Mouse (Mus musculus) ovary, adult 10 weeks (tissue): ENCODE data around the gene Il4ra. TPM values are rescaled to one million over a fixed set of nuclear protein-coding genes. Genes with fewer than 3 reads are reported as not detected.

Experiments used
- polyA plus RNA-seq: library from polyadenylated mRNA; stranded (reverse); fragments of 350-450 nt; fragmentation: Illumina TruSeq; extraction: RNeasy Lipid Tissue Mini Kit (QIAGEN cat#74804); gene quantifications from one replicate; pipeline ENCODE4 v1.2.3, GENCODE M21; 2014

Gene Il4ra
- polyA plus RNA-seq = 4.9 TPM

DNA sequence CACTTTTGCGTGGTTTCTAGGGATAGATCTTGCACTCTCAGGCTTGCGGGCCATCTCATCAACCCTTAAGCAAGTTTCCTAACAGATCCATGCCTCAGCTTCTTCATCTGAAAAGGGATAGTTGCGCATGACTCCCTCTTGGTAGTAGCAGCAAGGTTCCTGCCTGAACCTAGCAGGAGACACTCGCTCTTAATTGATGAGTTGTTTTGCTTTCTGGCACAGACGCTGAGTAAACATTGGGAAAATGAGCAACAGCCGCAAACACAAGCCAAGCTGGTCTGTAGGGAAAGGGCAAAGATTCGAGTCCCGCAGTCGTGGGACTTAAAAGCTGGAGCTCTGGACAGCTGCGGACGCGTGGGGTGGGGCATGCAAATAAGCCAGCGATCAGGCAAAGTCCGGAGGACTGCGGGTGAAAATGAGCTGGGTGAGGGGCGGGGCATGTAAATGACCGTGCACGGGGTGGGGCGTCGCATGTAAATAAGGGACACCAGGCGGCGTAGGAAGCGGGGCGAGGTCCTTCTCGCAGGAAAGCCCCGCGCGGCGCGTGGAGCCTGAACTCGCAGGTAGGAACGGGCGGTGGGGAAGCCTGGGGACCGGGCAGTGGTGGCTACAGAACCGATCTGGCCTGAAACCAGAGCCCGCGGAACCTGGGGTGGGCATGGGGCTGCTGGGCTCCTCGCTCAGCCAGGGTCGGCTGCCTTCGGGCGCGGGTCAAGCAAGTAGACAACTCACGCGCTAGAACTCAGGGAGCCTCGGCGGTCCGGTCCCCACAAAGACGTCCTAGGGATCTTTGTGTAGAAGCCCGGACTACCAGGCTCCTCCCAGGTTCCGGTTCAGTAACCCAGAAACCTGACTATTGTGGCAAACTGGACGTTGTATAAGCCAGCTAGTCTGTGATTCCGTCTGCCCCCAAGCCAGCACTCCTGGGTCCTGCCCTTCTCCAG is at the start of gene Il4ra:
Gene Il4ra (plus strand): TSS at position 355 of the 944 bp plus-strand sequence.

DNA sequence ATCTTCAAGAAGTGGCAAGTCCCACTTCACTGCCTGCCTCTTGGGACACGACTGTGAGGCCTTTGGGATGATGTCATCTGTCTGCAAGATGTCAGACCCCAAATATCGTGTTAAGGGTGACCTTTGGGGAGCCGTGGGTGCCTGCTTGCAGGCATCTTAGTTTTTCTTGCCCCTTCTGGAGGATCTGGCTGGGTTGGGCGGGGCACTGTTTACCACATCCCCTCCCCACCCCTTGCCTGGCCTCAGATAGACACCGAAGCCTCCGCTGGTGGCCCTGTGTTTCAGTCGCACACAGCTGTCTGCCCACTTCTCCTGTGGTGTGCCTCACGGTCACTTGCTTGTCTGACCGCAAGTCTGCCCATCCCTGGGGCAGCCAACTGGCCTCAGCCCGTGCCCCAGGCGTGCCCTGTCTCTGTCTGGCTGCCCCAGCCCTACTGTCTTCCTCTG is 51.3 kb downstream of the Il4ra start, which contains the start of gene Il21r:
Gene Il21r (plus strand): TSS at position 245 of the 447 bp plus-strand sequence.

Other genes starting within 250 kb of the Il4ra start
- gene Kdm8, start 107.4 kb upstream of the Il4ra start, polyA plus RNA-seq = 0.26 TPM
- gene Nsmce1, start 60.5 kb upstream of the Il4ra start, polyA plus RNA-seq = 64.7 TPM
- gene Il21r, start 51.3 kb downstream of the Il4ra start, polyA plus RNA-seq = 1.1 TPM
- gene Gtf3c1, start 155.7 kb downstream of the Il4ra start, polyA plus RNA-seq = 10.4 TPM
- gene D430042O09Rik, start 155.8 kb downstream of the Il4ra start, polyA plus RNA-seq = 10.1 TPM